Mouse (Mus musculus): ENCODE results near the gene Olfr262. TPM values are rescaled to one million over a fixed set of nuclear protein-coding genes. Genes with fewer than 3 reads are reported as not detected.
"Not testable (repeated sequence)": the region's sequence is repeated elsewhere in the genome, so short reads cannot be mapped to it uniquely, and the experiment has no call there.

The Olfr262 gene
- not detected in 2 replicates for polyA plus RNA-seq (2015; fragmentation: Nextera tagmentation; extraction: Ambion mirVana)

DNA sequence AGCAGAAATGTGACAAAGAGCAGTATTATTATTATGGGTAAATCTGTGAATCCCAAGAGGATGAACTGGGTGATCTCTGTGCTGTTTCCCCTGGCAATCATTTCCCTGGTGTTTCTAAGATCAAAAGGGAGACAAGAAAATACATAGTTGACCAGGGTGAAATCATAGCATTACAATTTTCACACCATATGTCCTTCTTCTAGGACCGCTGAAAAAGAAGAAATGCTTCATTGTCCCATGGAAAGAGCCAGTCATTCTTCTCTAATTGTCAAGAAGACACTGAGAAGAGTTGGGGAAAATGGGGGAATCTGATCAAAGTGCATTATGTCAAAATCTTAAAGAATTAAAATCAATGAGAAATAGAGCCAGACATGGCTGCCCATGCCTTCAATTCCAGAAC, at the start of gene Olfr262:
Gene Olfr262 (minus strand): TSS at position 101 of the 400 bp plus-strand sequence.
- Histone ChIP-seq H3K4me3 (no peak within 1 kb of the TSS), H3K27me3 (no peaks in the 10 kb centered on the region), H3K4me2 (no peak within 1 kb of the TSS), H3K9ac (no peak within 1 kb of the TSS), H3K9me3 (no peaks in the 10 kb centered on the region), H3K4me1 (replicated peaks) (no peaks in the 10 kb centered on the region), H3K27ac (replicated peaks) (no peak within 1 kb of the TSS), H3K36me3 (no peaks in the 10 kb centered on the region)
- ATAC-seq (ENCODE audit: low FRiP score, low read depth) = no peak
- WGBS = 91% methylated on average over 1 of the region's 1 CpGs

DNA sequence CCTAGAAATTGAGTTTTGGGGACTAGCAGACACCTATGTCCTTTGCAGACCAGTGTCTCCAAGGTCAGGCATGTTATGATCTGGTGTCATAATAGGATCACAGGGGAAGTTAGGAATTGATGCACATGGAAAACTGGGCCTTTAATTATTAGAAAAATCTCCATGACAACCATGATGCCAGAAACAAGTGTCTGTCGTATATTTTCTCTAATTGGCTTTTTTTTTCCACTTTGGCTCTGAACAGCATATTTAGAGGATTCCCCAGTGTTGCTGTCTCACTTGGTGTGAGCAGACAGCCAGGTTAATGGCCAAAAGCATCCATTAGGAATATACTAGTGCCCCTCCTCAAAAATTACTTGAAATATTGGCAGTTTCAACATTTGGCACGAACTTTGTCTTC, 38.1 kb upstream of the Olfr262 start, which contains the start of gene Olfr1434:
Gene Olfr1434 (plus strand): TSS at position 301 of the 400 bp plus-strand sequence.
- H3K36me3 ChIP-seq = no peaks in the 10 kb centered on the region
- H3K9me3 ChIP-seq = no peaks in the 10 kb centered on the region
- H3K4me1 ChIP-seq (replicated peaks) = no peaks in the 10 kb centered on the region
- H3K27ac ChIP-seq (replicated peaks) = no peak within 1 kb of the TSS
- WGBS = 75% methylated on average over 2 of the region's 2 CpGs
- H3K27me3 ChIP-seq = no peaks in the 10 kb centered on the region
- no peak within 1 kb of the TSS for H3K4me3 ChIP-seq
- no peak within 1 kb of the TSS for H3K4me2 ChIP-seq
- no peak for ATAC-seq (ENCODE audit: low FRiP score, low read depth)
- H3K9ac ChIP-seq = no peak within 1 kb of the TSS

DNA sequence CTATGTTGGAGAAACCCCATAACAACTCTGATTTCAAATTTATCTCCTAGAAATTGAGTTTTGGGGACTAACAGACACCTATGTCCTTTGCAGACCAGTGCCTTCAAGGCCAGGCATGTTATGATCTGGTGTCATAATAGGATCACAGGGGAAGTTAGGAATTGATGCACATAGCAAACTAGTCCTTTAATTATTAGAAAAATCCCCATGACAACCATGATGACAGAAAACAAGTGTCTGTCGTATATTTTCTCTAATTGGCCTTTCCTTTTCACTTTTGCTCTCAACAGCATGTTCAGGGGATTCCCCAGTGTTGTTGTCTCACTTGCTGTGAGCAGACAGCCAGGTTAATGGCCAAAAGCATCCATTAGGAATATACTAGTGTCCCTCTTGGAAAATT, 19.3 kb upstream of the Olfr262 start, which contains the start of gene Olfr235:
Gene Olfr235 (plus strand): TSS at position 301 of the 400 bp plus-strand sequence.
- Histone ChIP-seq H3K27me3 (no peaks in the 10 kb centered on the region), H3K27ac (replicated peaks) (no peak within 1 kb of the TSS), H3K9ac (no peak within 1 kb of the TSS), H3K9me3 (no peaks in the 10 kb centered on the region), H3K36me3 (no peaks in the 10 kb centered on the region), H3K4me3 (no peak within 1 kb of the TSS), H3K4me2 (no peak within 1 kb of the TSS), H3K4me1 (replicated peaks) (no peaks in the 10 kb centered on the region)
- 72% methylated on average over 1 of the region's 1 CpGs for WGBS
- ATAC-seq (ENCODE audit: low FRiP score, low read depth) = no peak

DNA sequence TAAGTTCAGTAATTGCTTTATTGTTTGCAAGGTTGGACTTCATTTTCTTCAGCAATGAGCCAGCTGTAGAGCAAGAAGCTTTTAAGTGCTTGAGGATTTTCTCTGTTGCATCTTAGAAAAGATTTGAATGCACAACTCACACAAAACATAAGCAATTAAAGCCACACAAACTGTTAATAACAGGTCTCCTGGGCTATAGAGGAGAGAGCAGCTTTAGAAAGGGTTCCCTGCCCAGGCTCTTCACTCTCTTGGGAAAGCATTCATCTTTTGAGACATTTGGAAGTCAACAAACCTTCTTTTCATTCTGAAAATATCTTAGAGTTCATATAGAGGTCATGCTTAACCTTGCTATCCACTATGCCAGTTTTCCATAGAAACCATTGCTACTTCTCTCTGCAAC, 9.0 kb downstream of the Olfr262 start, which contains the start of gene Olfr1432:
Gene Olfr1432 (minus strand): TSS at position 101 of the 400 bp plus-strand sequence.
- H3K9me3 ChIP-seq; H3K4me3 ChIP-seq; ATAC-seq (ENCODE audit: low FRiP score, low read depth); H3K27ac ChIP-seq (replicated peaks); H3K9ac ChIP-seq; H3K27me3 ChIP-seq; H3K4me2 ChIP-seq; H3K36me3 ChIP-seq; H3K4me1 ChIP-seq (replicated peaks): not testable (repeated sequence)

DNA sequence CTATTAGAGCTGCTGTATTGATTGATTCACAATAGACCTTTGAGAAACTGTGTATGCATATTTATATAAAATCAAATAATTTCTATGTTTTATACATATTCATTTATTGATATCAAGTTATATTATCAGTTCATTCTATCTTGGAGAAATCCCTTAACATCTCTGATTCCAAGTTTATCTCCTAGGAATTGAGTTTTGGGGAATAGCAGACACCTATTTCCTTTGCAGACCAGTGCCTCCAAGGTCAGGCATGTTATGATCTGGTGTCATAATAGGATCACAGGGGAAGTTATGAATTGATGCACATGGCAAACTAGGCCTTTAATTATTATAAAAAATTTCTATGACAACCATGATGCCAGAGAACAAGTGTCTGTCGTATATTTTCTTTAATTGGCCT, 41.1 kb downstream of the Olfr262 start, which contains the start of gene Olfr1431:
Gene Olfr1431 (plus strand): TSS at position 301 of the 400 bp plus-strand sequence.
- Histone ChIP-seq H3K4me2 (no peak within 1 kb of the TSS), H3K36me3 (no peaks in the 10 kb centered on the region), H3K27ac (replicated peaks) (no peak within 1 kb of the TSS), H3K4me3 (no peak within 1 kb of the TSS), H3K27me3 (no peaks in the 10 kb centered on the region), H3K9ac (no peak within 1 kb of the TSS), H3K4me1 (replicated peaks) (no peaks in the 10 kb centered on the region), H3K9me3 (no peaks in the 10 kb centered on the region)
- ATAC-seq (ENCODE audit: low FRiP score, low read depth) = no peak
- WGBS = 81% methylated on average over 1 of the region's 1 CpGs

DNA sequence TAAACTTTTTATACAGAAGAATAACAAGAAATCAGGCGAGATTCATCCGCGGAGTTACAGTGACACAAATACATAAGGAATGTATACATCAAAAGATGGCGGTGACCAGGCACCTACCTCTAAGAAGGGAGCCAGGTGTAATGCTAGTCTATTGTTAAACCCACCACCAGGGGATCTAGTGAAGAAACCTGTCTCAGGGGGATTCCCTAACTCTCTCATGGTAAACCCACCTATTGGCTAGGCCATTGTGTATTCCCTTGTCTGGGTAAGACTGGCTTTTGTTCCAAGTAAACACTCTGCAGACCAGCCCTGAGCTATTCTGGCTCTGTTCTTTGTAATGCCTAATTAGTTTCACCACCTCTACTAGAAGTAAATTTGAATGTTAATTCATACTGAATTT, 42.4 kb downstream of the Olfr262 start:
- H3K4me2 ChIP-seq; H3K36me3 ChIP-seq; H3K9me3 ChIP-seq; H3K4me1 ChIP-seq (replicated peaks); H3K9ac ChIP-seq; H3K27me3 ChIP-seq; H3K4me3 ChIP-seq; ATAC-seq (ENCODE audit: low FRiP score, low read depth); H3K27ac ChIP-seq (replicated peaks): not testable (repeated sequence)
- WGBS = 82% methylated on average over 4 of the region's 4 CpGs

Other genes starting within 250 kb of the Olfr262 start
- gene Olfr1423, start 200.3 kb downstream of the Olfr262 start, polyA plus RNA-seq (2015; fragmentation: Nextera tagmentation; extraction: Ambion mirVana) = not detected in 2 replicates
- not detected in 2 replicates for gene Olfr1424, start 179.0 kb downstream of the Olfr262 start, polyA plus RNA-seq (2015; fragmentation: Nextera tagmentation; extraction: Ambion mirVana)
- gene Olfr1425, start 163.9 kb downstream of the Olfr262 start, polyA plus RNA-seq (2015; fragmentation: Nextera tagmentation; extraction: Ambion mirVana) = not detected in 2 replicates
- gene Olfr1426, start 149.6 kb downstream of the Olfr262 start, polyA plus RNA-seq (2015; fragmentation: Nextera tagmentation; extraction: Ambion mirVana) = not detected in 2 replicates
- not detected in 2 replicates for gene Olfr1427, start 138.3 kb downstream of the Olfr262 start, polyA plus RNA-seq (2015; fragmentation: Nextera tagmentation; extraction: Ambion mirVana)
- gene Olfr1428, start 125.8 kb downstream of the Olfr262 start, polyA plus RNA-seq (2015; fragmentation: Nextera tagmentation; extraction: Ambion mirVana) = not detected in 2 replicates
- not detected in 2 replicates for gene Olfr76, start 118.5 kb downstream of the Olfr262 start, polyA plus RNA-seq (2015; fragmentation: Nextera tagmentation; extraction: Ambion mirVana)
- not detected in 2 replicates for gene Olfr1555-ps1, start 71.5 kb downstream of the Olfr262 start, polyA plus RNA-seq (2015; fragmentation: Nextera tagmentation; extraction: Ambion mirVana)
- not detected in 2 replicates for gene Olfr1431, start 41.0 kb downstream of the Olfr262 start, polyA plus RNA-seq (2015; fragmentation: Nextera tagmentation; extraction: Ambion mirVana)
- gene Olfr1432, start 9.1 kb downstream of the Olfr262 start, polyA plus RNA-seq (2015; fragmentation: Nextera tagmentation; extraction: Ambion mirVana) = not detected in 2 replicates
- not detected in 2 replicates for gene Olfr235, start 19.4 kb upstream of the Olfr262 start, polyA plus RNA-seq (2015; fragmentation: Nextera tagmentation; extraction: Ambion mirVana)
- gene Olfr1434, start 38.2 kb upstream of the Olfr262 start, polyA plus RNA-seq (2015; fragmentation: Nextera tagmentation; extraction: Ambion mirVana) = not detected in 2 replicates
- not detected in 2 replicates for gene Olfr1436, start 57.5 kb upstream of the Olfr262 start, polyA plus RNA-seq (2015; fragmentation: Nextera tagmentation; extraction: Ambion mirVana)
- gene Olfr1437, start 83.4 kb upstream of the Olfr262 start, polyA plus RNA-seq (2015; fragmentation: Nextera tagmentation; extraction: Ambion mirVana) = not detected in 2 replicates
- gene Olfr1438-ps1, start 94.3 kb upstream of the Olfr262 start, polyA plus RNA-seq (2015; fragmentation: Nextera tagmentation; extraction: Ambion mirVana) = not detected in 2 replicates
- not detected in 2 replicates for gene Olfr1440, start 145.6 kb upstream of the Olfr262 start, polyA plus RNA-seq (2015; fragmentation: Nextera tagmentation; extraction: Ambion mirVana)
- not detected in 2 replicates for gene Olfr1441, start 175.8 kb upstream of the Olfr262 start, polyA plus RNA-seq (2015; fragmentation: Nextera tagmentation; extraction: Ambion mirVana)
- not detected in 2 replicates for gene Pfpl, start 186.2 kb upstream of the Olfr262 start, polyA plus RNA-seq (2015; fragmentation: Nextera tagmentation; extraction: Ambion mirVana)
- 0.61 and 0.88 TPM in 2 replicates for gene Mpeg1, start 219.1 kb upstream of the Olfr262 start, polyA plus RNA-seq (2015; fragmentation: Nextera tagmentation; extraction: Ambion mirVana)

Measured in hindbrain, embryonic 15.5 days (tissue).